Mouse (Mus musculus) embryo, embryonic 11 days (tissue): ENCODE data around the gene Sema3a.
"Not testable (repeated sequence)": the region's sequence is repeated elsewhere in the genome, so short reads cannot be mapped to it uniquely, and the experiment has no call there.

ENCODE experiments used
- DNase-seq: peaks from one replicate; pipeline ENCODE4 v3.0.0-alpha.2; 2015

The Sema3a gene

DNA sequence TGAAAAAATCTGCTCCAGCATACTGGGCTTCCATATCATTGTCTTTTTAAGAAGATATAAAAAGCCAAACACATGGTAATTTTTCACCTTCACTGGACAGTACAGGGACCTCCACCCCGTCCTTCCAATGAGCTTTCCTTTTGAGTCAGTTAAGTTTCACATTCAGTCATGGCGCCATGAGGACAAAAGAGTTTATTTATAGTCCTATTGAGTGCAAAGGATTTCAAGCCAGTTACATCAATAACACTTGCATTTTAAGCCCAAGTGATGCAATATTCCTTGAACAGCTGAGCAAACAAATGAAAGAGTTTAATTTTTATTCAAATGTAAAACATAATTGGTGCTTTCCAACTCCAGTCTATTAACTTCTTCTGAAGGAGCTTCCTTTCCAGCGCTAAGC lies 448.7 kb downstream of the Sema3a start:
- DNase-seq, result no peak

DNA sequence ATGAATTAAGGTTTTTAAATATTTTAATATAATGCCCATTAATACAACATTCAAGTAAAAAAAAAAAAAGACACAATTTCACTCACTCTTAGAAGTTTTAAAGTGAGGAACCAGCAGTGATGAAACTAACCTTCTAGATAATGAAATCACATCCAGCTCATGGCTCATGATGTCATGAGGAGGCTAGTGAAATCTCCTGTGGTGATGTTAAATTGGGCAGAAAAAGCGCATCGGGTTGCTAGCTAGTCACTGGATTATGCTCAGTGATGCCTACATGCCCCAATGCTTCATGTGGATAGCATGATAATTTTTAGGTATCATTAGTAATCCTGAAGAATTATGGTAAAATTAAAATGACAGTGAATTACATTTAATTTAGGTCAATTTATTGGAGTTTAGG lies 453.9 kb downstream of the Sema3a start:
- DNase-seq, result peak; percentile 13

DNA sequence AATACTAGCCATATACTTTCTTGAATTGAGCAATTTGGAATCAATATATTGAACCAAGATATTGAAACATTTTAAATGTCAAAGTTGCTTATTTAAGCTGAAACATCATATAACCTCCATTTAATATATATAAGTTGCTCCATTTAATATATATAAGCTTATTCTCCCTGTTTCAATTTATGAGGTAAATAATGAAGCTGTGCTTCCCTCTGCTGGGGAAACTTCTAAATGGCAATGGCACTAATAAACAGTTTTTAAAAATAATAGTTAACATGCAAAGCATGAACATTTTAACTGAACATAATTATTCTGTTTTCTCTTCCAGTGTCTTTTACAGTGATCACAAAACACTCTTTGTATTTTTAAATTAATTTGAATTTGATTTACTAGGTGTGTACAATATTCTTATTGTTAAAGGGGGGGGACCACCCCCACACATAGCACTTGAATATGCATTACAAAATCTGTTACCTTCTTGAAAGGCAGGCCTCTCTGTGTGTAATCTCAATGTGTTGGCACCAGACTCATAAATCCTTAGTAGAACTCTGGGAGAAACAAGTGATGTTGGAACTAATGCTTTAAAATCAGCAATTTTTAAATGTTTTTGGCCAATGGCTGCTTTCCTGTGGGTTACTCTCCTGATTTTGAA lies 460.5 kb downstream of the Sema3a start:
- DNase-seq, result peak; percentile 33

DNA sequence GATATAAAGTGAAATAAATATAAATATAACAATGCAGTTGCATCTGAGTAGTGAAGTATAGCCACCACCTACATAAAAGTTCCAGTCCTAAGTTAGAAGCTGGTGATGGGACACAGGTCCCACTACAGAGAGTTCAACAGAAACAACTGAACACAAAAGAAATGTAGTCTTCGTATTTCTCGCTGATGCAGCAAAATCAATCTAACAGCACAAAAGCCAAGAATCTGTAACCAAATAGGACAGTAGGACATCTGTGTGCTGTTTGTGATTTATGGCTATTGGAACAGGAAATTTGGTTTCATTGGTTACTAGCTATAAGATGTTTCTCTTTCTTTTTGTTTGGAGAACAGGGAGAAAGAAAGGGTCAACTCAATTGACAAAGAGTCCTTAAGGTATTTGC lies 469.2 kb downstream of the Sema3a start:
- no peak for DNase-seq

DNA sequence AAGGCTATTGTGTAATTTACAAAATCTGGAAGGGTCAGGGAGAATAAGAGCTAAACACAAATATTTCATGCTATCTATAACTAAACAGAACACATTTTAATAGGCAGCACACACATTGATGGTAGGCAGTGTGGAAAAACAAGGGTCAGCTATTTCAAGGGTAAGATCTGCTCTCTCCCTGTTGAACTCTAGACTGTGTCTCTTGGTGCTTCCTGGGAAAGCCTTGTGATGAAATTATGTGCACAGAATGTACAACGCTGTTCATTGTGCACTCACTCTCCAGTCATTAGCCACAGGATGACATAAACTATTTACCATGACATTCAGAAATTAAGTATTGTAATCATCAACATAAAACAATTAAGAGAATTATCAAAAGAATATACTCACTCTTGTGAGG lies 486.4 kb downstream of the Sema3a start:
- no peak for DNase-seq

DNA sequence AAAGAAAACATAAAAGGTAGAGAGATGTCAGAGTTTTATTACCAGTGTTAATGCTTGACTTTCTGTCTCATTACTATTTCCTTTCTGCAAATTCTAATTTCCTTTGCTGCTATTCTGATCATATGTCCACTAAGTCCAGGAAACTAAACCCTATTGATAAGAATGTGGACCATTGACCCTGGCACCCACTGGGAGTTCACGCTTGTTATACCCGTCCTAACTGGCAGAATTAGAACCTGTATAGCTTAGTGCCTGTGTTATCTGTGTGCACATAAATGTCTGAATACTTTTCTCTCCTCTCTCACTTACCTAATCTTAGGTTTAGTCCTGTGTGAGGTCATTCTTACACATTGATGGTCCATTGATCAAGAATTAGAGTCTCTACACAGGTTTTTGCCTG lies 486.9 kb downstream of the Sema3a start:
- DNase-seq, result no peak

DNA sequence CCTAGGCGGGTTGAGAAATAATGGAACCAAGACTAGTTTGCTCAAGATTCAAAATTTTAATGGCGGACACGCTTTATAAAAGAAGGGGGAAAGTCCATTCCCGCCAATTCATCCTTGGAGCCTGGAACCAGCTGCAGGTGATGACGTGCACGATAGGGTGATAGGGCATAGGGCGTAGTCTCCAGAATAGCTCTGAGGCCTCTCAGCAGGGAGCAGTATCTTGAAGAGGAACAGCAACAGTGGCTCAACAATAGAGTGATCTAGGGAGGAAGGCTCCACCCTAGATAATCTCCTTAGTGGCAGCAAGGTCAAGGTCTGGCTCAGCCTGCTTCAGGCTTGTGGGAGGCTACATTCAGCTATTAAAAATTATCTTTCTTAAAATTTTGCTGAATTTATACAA lies 489.4 kb downstream of the Sema3a start:
- DNase-seq, result not testable (repeated sequence)

DNA sequence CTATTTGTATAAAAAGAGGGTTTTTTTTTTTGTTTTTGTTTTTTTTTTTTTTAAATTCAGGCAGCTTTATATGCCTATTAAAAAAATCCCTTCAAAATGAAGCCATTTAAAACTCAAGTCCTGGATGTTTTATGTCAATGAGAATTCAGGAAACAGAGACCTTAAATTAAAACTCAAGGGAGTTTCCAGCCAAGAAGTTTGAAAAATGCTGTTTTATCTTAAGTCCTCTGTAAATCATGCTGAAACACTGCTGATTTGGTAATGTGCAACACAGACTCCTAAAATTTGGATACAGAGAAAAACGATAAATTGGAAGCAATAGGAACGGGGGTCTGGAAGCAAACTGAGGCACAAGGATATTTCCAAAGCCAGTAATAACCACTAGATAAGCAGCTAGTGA lies 490.7 kb downstream of the Sema3a start:
- DNase-seq, result no peak

DNA sequence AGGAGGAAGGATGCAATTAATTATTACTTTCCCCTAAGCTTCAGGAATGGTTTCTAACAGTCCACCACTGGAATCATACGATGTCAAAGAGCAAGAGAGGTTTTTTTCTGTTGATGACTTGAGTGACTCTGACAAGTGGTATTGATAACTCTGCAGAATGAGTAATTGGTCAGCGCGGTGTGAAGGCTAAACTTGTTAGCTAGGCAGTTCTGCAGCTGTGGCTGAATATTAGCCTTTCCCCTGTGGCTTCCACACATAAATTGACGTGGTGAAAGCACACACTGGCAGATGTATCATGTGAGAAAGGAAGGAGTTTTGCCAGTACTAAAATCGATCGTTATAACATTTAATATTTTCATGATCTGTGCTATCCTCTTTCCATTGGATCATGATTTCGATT lies 497.4 kb downstream of the Sema3a start:
- DNase-seq, result no peak

DNA sequence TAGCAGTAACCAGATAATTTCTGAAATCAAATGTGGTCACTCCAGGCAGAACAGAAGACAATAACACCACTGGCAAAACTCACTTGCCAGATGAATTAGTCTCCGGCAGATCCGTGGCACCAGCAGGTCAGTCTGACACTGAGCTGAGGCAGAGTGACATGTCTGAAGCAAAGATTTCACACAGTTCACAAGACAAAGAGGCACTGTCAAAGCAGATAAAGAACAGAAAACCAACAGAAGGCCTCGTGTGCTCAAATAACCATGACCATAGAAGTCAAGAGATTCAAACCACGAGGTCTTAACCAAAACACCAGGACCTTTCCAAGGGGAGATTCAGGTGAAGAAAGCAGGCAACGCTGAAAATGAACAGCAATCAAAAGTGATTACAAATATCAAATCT lies 499.5 kb downstream of the Sema3a start:
- DNase-seq, result peak; percentile 38

DNA sequence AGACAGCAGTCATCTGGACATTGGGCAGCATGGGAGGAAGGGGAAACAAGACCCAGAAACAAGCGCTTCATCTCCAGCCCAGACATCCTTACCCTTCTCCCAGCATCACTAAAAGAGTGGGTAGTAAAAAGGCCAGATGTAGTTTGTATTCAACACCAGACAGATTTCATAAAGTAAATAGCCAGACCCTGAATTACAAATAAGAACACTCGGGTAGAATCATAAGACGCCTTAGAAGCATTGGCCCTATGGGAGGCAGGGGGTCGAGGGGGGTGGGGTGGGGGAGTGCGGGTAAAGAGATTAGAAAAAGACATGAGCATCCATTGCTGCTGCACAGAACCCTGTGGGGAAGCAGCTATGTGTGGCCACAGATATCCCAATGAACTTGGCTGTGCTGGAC lies 500.9 kb downstream of the Sema3a start:
- DNase-seq, result no peak

DNA sequence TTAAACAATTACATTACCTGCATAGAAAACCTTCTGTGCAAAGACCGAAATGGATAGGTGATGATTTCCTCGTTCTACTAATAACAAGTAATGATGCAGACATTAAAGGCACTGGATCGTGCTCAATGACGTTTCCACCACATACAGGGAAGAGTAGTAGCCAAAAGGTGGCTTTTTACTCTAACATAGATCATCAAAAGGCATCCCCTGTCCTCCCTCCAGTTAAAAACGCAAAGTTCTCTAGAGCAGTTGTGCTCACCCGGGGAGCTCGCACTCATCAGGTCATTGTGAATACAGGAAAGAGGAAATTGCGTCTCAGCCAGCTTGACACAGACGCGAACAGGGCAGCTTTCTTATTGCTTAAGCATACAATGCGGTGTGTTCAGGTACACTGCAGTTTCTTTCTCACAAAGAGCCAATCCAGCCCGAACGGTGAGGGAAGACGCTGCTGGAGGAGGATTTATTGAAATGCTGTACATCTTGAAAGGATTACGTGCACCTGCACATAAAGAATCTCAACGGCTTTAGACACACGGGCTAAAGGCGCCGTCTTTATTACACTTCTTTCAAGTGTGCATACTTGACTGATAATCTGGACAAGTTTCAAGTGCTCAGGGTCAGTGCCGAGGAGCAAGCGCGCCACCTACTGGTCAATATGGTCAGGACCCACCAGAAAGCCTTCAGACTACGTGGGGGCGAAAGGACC lies 503.5 kb downstream of the Sema3a start:
- DNase-seq, result peak; percentile 88

DNA sequence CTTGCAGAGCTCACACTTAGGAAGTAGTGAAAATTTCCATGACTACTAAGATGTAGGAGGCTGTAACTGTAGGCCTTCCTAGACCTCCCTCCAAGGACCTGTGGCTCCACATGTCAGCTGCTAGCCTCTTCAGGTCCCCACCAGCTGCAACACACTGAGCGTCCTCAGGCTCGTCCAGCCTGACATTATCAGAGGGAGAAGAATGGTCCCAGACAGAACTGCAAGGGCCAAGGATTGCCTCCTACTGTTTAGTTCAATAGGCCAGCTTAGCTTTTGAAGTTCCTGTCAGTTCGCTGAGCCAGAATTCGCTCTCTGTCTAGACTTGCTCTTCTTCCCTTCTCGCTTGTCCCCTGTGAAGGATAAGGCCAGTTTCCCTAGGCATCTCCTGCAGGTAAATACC lies 504.7 kb downstream of the Sema3a start:
- DNase-seq, result peak; percentile 34

DNA sequence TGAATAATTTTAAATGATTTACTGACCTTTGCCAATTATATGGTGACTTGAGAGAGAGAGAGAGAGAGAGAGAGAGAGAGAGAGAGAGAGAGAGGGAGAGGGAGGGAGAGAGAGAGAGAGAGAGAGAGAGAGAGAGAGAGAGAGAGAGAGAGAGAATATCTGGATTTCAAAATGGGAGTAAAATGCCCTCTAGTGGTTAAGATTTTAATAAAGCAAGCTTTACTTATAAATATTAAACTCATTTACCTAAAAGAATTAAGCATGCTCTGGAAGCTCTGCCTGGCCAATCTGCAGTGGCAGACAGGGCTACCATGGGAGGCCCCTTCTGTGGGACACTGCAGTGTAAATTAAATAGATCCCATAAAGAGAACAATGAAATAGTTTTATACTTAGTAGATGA lies 505.5 kb downstream of the Sema3a start:
- DNase-seq, result peak; percentile 34

DNA sequence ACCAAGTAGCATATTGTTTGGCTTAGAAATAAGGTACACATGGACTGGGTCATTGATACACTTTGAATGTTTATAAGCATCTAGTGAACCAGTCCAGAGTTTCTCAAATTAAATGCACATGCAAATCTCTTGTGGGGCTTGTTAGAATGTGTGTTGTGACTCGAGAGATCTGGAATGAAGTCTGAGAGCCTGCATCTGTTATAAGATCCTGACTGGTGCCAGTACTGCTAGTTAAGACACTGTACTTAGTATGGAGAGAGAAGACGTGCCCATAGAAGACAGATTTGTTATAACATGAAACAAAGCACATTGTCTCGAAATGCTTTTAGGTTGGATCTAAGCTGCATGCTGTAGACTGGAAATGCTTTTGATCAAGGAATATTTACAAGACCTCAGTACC lies 511.0 kb downstream of the Sema3a start:
- no peak for DNase-seq
